Mouse (Mus musculus) ES-E14 (cell line): Measurements from ENCODE around the gene Cpxm2. TPM values are rescaled to one million over a fixed set of nuclear protein-coding genes. Genes with fewer than 3 reads are reported as not detected.

ENCODE experiments used
- DNase-seq: peaks from one replicate; pipeline ENCODE4 v3.0.0-alpha.2; 2013; ENCODE audit warnings: low read depth, low spot score
- H3K27ac ChIP-seq: 2 replicates; pipeline ENCODE4 v1.5.1; 2012; ENCODE audit warnings: low read depth, mild to moderate bottlenecking, low read length, moderate library complexity, mixed read lengths; ENCODE audit not compliant: poor library complexity, insufficient read depth, severe bottlenecking
- H3K36me3 ChIP-seq: 2 replicates; pipeline ENCODE4 v1.6.1; 2012; ENCODE audit warnings: mild to moderate bottlenecking, low read length, moderate library complexity, mixed read lengths; ENCODE audit not compliant: control insufficient read depth, poor library complexity, insufficient read depth, severe bottlenecking
- H3K4me1 ChIP-seq, 2 experiments: fragments of 150-350 bp in 1 of 2; sonication (generic) in 1 of 2; 2 replicates each; pipeline ENCODE4 v1.6.1; 2012; ENCODE audit warnings: low read length in 2 of 2, mild to moderate bottlenecking in 1 of 2, mixed read lengths in 1 of 2; ENCODE audit not compliant: control insufficient read depth in 2 of 2, insufficient read depth in 2 of 2, poor library complexity in 1 of 2
- H3K4me3 ChIP-seq, 2 experiments: fragments of 150-350 bp in 1 of 2; sonication (generic) in 1 of 2; 2 replicates each; pipeline ENCODE4 v1.5.1; 2012; ENCODE audit warnings: low read length in 2 of 2, low read depth in 1 of 2, mild to moderate bottlenecking in 1 of 2, mixed read lengths in 1 of 2; ENCODE audit not compliant: insufficient read depth in 1 of 2, poor library complexity in 1 of 2, severe bottlenecking in 1 of 2
- H3K9ac ChIP-seq: 2 replicates; pipeline ENCODE4 v1.6.1; 2012; ENCODE audit warnings: low read depth, mild to moderate bottlenecking, low read length, mixed read lengths; ENCODE audit not compliant: poor library complexity, insufficient read depth, severe bottlenecking
- H3K9me3 ChIP-seq: fragments of 150-350 bp; sonication (generic); 2 replicates; pipeline ENCODE4 v1.6.1; 2012; ENCODE audit warnings: low read depth, mild to moderate bottlenecking, low read length; ENCODE audit not compliant: control insufficient read depth, insufficient read depth
- CHD2 ChIP-seq: IDR thresholded peaks from 2 replicates; pipeline ENCODE4 v1.6.1; 2014; ENCODE audit warnings: mild to moderate bottlenecking, low read depth, low read length, inconsistent platforms
- HCFC1 ChIP-seq: IDR thresholded peaks from 2 replicates; pipeline ENCODE4 v1.6.1; 2012; ENCODE audit warnings: low read length, inconsistent platforms, borderline replicate concordance; ENCODE audit not compliant: insufficient read depth
- MAFK ChIP-seq: IDR thresholded peaks from 2 replicates; pipeline ENCODE4 v1.6.1; 2014; ENCODE audit warnings: mild to moderate bottlenecking, low read depth, low read length, inconsistent platforms; ENCODE audit not compliant: insufficient read depth
- ZC3H11A ChIP-seq: IDR thresholded peaks from 2 replicates; pipeline ENCODE4 v1.6.1; 2012; ENCODE audit warnings: low read depth, mild to moderate bottlenecking, inconsistent platforms, low read length, borderline replicate concordance
- ZNF384 ChIP-seq: IDR thresholded peaks from 2 replicates; pipeline ENCODE4 v1.6.1; 2012; ENCODE audit warnings: low read depth, low read length, inconsistent platforms
- in situ Hi-C, 2 experiments: fragments of 600-800 bp; cut with MboI; formaldehyde crosslinking; loops; one replicate each; pipeline ENCODE4 v1.15.1; 2025; ENCODE audit warnings: low sequenced_read_pairs in 2 of 2, inconsistent platforms in 1 of 2; ENCODE audit not compliant: unreplicated experiment in 2 of 2
- total RNA-seq: library from RNA; depleted of rRNA; stranded (reverse); fragments of 300-350 nt; gene quantifications from 2 replicates; pipeline ENCODE4 v1.2.3, GENCODE M21; 2012

Gene Cpxm2
- total RNA-seq, 1 experiment: 0.76 TPM

GRCm38 (mm10) chr7:132106891-132107290 lies 47.6 kb downstream of the Cpxm2 start:
- TF ChIP-seq ZC3H11A: no peak
- no peak for TF ChIP-seq MAFK
- TF ChIP-seq HCFC1: no peak
- TF ChIP-seq CHD2: no peak
- no peak for TF ChIP-seq ZNF384
- in situ Hi-C loops: no loop called here
- H3K9ac ChIP-seq: no peak overlapping the region
- H3K36me3 ChIP-seq: no peaks in the 10 kb centered on the region
- H3K4me1 ChIP-seq: no peaks in the 10 kb centered on the region; a peak in 1 of 4 replicates
- H3K4me3 ChIP-seq: no peak overlapping the region
- DNase-seq: no peak
- no peaks in the 10 kb centered on the region for H3K9me3 ChIP-seq
- H3K27ac ChIP-seq: no peak overlapping the region

- in situ Hi-C loops: no loop called here
These were observed 49.2 kb downstream of the Cpxm2 start for GRCm38 (mm10) chr7:132105326-132105725.

GRCm38 (mm10) chr7:132098441-132098840 lies 56.1 kb downstream of the Cpxm2 start:
- in situ Hi-C loops: no loop called here
- H3K27ac ChIP-seq: no peak overlapping the region
- H3K9ac ChIP-seq: no peak overlapping the region
- no peak for DNase-seq
- no peaks in the 10 kb centered on the region for H3K36me3 ChIP-seq
- H3K4me3 ChIP-seq: no peak overlapping the region
- H3K9me3 ChIP-seq: no peaks in the 10 kb centered on the region
- H3K4me1 ChIP-seq: no peaks in the 10 kb centered on the region
- TF ChIP-seq MAFK (no peak), CHD2 (no peak), HCFC1 (no peak), ZNF384 (no peak), ZC3H11A (no peak)

More at GRCm38 (mm10) chr7:132105326-132105725, 49.2 kb downstream of the Cpxm2 start:
- no peak overlapping the region for H3K4me3 ChIP-seq
- H3K4me1 ChIP-seq: no peaks in the 10 kb centered on the region; a peak in 1 of 4 replicates
- H3K9ac ChIP-seq: no peak overlapping the region
- H3K36me3 ChIP-seq: no peaks in the 10 kb centered on the region
- H3K9me3 ChIP-seq: no peaks in the 10 kb centered on the region
- TF ChIP-seq ZC3H11A (no peak), HCFC1 (no peak), CHD2 (no peak), ZNF384 (no peak), MAFK (no peak)
- DNase-seq: no peak
- H3K27ac ChIP-seq: no peak overlapping the region

GRCm38 (mm10) chr7:132094666-132095065 lies 59.9 kb downstream of the Cpxm2 start:
- no peak for TF ChIP-seq ZNF384
- TF ChIP-seq ZC3H11A: no peak
- no peak for TF ChIP-seq MAFK
- H3K9me3 ChIP-seq: no peaks in the 10 kb centered on the region
- no peak overlapping the region for H3K9ac ChIP-seq
- H3K4me3 ChIP-seq: no peak overlapping the region
- no peak overlapping the region for H3K27ac ChIP-seq
- H3K36me3 ChIP-seq: no peaks in the 10 kb centered on the region
- DNase-seq: no peak
- H3K4me1 ChIP-seq: no peaks in the 10 kb centered on the region
- in situ Hi-C loops: no loop called here

- Histone ChIP-seq H3K27ac (no peak overlapping the region), H3K4me1 (no peaks in the 10 kb centered on the region), H3K9ac (no peak overlapping the region), H3K9me3 (no peaks in the 10 kb centered on the region), H3K36me3 (no peaks in the 10 kb centered on the region), H3K4me3 (no peak overlapping the region)
- in situ Hi-C loops: no loop called here
- DNase-seq: no peak
- TF ChIP-seq ZNF384: no peak
- TF ChIP-seq MAFK: no peak
- TF ChIP-seq CHD2: no peak
- TF ChIP-seq ZC3H11A: no peak
- TF ChIP-seq HCFC1: no peak
These were observed 63.0 kb downstream of the Cpxm2 start for GRCm38 (mm10) chr7:132091551-132091950.
